Mouse (Mus musculus) layer of hippocampus, adult 9-11 months (tissue): ENCODE measurements around the gene Moxd1.

Experiments
- DNase-seq: peaks from one replicate; pipeline ENCODE4 v3.0.0; 2022

Gene Moxd1

GRCm38 (mm10) chr10:24223449-24224143, at the start of gene Moxd1:
TSS of gene Moxd1 (plus strand) at chr10:24223517.
- DNase-seq, result peak; percentile 5

GRCm38 (mm10) chr10:24190392-24190791, 32.9 kb upstream of the Moxd1 start:
- no peak for DNase-seq

- DNase-seq, result no peak
Measured at GRCm38 (mm10) chr10:24191977-24192376, 31.3 kb upstream of the Moxd1 start.

GRCm38 (mm10) chr10:24199303-24199702, 24.0 kb upstream of the Moxd1 start:
- DNase-seq, result no peak

- no peak for DNase-seq
Measured at GRCm38 (mm10) chr10:24200099-24200498, 23.2 kb upstream of the Moxd1 start.

GRCm38 (mm10) chr10:24210075-24210474, 13.2 kb upstream of the Moxd1 start:
- no peak for DNase-seq

- no peak for DNase-seq
Measured at GRCm38 (mm10) chr10:24213297-24213696, 10.0 kb upstream of the Moxd1 start.

GRCm38 (mm10) chr10:24217558-24218268, 5.6 kb upstream of the Moxd1 start:
- DNase-seq, result no peak

- no peak for DNase-seq
Measured at GRCm38 (mm10) chr10:24220931-24221330, 2.4 kb upstream of the Moxd1 start.

- no peak for DNase-seq
Measured at GRCm38 (mm10) chr10:24222911-24223310, 406 bp upstream of the Moxd1 start.

GRCm38 (mm10) chr10:24224591-24224990, 1.3 kb downstream of the Moxd1 start:
- no peak for DNase-seq

GRCm38 (mm10) chr10:24228318-24229183, 5.2 kb downstream of the Moxd1 start:
- DNase-seq, result no peak

- no peak for DNase-seq
Measured at GRCm38 (mm10) chr10:24232281-24232680, 9.0 kb downstream of the Moxd1 start.

- DNase-seq, result peak; percentile 15
Measured at GRCm38 (mm10) chr10:24235426-24236283, 12.3 kb downstream of the Moxd1 start.

GRCm38 (mm10) chr10:24246815-24247214, 23.5 kb downstream of the Moxd1 start:
- no peak for DNase-seq

- DNase-seq, result no peak
Measured at GRCm38 (mm10) chr10:24248116-24248515, 24.8 kb downstream of the Moxd1 start.

GRCm38 (mm10) chr10:24251631-24252030, 28.3 kb downstream of the Moxd1 start:
- DNase-seq, result no peak

- no peak for DNase-seq
Measured at GRCm38 (mm10) chr10:24258150-24258549, 34.8 kb downstream of the Moxd1 start.

- DNase-seq, result no peak
Measured at GRCm38 (mm10) chr10:24258885-24259284, 35.6 kb downstream of the Moxd1 start.

GRCm38 (mm10) chr10:24259794-24260590, 36.7 kb downstream of the Moxd1 start:
- DNase-seq, result no peak

- no peak for DNase-seq
Measured at GRCm38 (mm10) chr10:24267520-24267919, 44.2 kb downstream of the Moxd1 start.
